Mouse (Mus musculus) gastrocnemius, postnatal 25 days (tissue): Measurements from ENCODE around the gene Plagl2. TPM values are rescaled to one million over a fixed set of nuclear protein-coding genes. Genes with fewer than 3 reads are reported as not detected.

Experiments
- DNase-seq: peaks from one replicate; pipeline ENCODE4 v3.0.0; 2022
- total RNA-seq, 2 experiments: library from RNA; stranded (reverse); gene quantifications; 1 replicate in 1 of 2; 2 replicates in 1 of 2; pipeline ENCODE4 v1.2.3; 2021

The Plagl2 gene
- total RNA-seq, 2 experiments from 2014 or later = 3.2 to 4.0 TPM

- no peak for DNase-seq
Observed at GRCm38 (mm10) chr2:153239021-153239859, 2.0 kb downstream of the Plagl2 start.

GRCm38 (mm10) chr2:153238406-153238805 lies 2.8 kb downstream of the Plagl2 start:
- no peak for DNase-seq

DNA sequence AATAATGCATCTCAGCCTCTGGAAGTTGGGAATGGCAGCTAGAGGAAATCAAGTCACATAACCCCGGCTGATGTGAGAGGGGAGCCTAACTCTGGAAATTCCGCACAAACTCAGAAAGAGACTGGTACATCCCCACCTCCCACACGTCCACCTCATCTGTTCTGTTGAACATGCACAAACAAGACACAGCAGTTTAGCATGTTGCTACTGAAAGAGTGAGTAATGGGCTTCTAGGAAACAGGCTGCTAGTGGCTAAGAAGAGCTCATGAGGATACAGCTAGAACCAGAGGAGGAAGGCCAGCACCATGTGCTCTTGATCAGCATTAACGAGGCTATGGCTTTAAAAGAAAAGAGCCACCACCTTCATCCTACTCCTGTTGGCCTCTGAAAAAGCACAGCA lies 3.3 kb downstream of the Plagl2 start:
- DNase-seq = no peak

- DNase-seq = no peak
Observed at GRCm38 (mm10) chr2:153237193-153237592, 4.0 kb downstream of the Plagl2 start.

DNA sequence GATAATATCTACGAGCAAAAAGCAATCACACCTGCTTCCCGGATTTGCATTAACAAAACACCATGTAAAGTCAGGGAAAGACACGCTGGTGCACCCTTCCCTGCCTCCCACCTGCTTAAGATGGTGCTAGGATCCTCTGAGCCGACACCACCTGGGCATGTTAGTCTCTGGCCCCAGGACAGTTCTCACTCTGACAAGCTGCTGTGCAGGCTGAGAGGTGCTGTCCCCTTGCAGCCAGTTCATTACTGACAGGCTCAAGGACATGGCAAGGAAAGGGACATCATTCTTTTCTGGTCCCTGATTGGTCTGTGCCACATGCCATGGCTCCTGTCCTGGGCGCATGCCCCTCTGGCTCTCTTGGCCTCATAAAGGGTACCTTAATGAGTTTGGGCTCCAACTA lies 12.7 kb downstream of the Plagl2 start:
- no peak for DNase-seq

- no peak for DNase-seq
Observed at GRCm38 (mm10) chr2:153227959-153228358, 13.3 kb downstream of the Plagl2 start.

- DNase-seq = no peak
Observed at GRCm38 (mm10) chr2:153225595-153225953, 15.7 kb downstream of the Plagl2 start.

DNA sequence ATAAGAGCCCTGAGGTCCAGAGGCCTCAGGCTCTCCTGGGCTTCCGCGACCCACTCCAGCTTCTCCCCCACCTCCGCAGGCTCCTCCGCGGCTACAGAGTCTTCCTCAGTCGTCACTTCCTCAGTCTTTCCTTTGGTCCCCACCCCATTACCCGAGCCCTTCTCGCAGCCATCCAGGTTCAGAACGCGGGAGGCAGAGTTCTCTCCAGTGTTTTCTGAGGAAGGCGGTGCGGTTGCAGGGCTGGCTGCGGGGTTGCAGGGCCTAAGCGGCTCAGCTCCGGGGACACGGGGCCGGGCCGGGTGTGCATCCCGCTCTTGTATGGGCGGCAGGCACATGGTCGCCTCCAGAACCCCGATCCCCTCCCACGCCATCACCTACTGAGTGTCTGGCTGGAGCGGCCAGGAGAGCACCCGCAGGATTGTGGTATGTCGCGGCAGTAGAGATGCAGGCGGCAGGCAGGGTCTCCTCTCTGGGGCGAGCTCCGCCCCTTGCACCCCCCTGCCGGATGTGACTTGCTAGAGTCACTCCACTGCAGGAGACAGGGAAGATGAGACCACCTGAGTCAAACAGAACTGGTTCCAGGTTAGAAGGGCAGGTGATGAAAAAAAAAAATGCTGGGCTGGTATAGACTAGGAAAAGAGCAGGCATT lies 16.2 kb downstream of the Plagl2 start, which contains the start of gene Tspyl3:
Gene Tspyl3, minus strand, starts transcription at position 496 of the 649 bp plus-strand sequence.
- peak; percentile 18 for DNase-seq

DNA sequence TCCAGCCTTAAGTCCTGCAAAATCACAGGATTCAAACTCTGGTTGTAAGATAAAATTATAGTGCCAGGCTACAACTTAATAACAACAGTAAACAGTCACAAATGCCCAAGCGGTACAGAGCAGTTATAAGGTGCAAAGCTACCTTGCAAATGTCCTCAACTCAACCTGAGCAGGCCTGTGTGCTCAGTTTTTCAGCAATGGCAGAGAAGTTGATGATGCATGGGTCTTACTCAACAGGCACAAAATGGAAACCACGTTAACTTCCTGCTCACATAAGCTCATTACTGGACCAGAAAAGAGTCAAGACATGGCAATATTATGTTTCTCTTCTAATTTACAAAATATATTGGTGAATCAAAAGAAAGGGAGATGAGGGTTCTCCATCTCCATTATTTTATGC lies 18.7 kb downstream of the Plagl2 start:
- no peak for DNase-seq

DNA sequence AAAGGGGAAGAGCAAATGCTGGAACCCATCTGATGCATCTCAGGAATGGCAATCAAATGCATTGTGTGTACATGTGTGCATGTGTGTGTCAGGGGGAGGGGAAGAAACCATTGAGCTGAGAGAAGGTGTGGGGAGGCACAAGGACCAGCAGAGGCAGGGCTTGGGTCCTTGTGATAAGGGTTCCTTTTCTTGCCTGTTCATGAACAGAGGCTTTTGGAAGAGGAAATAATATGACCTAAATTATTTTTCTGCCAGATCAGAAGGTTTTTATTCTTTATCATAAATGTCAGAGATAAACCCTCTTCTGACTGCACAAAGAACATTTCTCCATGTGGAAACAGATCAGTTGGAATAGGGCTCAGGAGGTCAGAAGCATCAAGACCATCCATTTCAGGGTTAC lies 19.1 kb downstream of the Plagl2 start:
- no peak for DNase-seq

GRCm38 (mm10) chr2:153221620-153222019 lies 19.6 kb downstream of the Plagl2 start:
- no peak for DNase-seq

DNA sequence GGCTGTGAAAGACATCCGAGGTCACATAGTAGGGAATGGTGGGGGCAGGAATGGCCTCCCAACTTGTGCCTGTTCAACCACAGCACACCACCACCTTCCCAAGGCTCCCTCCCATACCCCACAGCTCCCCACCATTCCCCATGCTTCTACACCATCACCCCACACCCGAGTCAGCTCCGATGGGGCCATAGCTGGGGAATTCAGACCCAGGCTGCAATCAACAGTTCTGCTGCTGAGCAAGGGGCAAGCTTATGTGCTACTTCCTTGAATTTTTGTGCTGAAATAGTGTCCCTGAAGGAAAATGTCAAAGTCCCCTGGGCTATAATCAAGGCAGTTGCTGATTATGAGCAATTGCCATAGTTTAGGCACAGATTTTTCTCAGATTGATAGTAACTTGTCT lies 22.7 kb downstream of the Plagl2 start:
- DNase-seq = no peak

- DNase-seq = no peak
Observed at GRCm38 (mm10) chr2:153217826-153218340, 23.3 kb downstream of the Plagl2 start.

- DNase-seq = no peak
Observed at GRCm38 (mm10) chr2:153215421-153215820, 25.8 kb downstream of the Plagl2 start.

DNA sequence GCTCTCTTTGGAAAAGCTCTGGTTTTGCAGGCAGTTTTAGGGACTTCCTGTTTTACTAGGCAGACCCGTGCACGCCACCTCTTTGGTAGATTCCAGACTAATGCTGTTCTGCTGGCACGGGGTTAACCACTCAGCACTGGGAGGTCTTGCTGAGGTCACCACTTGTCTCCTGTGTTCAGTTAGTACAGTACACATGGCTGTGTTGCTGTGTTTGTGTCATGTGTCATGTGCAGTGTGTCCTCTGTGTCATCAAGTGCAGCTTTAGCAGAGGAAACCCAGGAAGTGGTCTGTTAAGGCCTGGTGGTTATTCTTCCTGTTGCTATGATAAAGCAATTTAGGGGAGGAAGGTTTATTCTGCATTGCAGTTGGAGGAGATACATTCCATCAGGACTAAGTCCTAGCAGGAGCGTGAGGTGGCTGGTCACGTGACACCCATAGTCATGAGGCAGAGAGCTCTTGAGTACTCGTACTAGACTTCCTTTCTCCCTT lies 26.4 kb downstream of the Plagl2 start:
- no peak for DNase-seq

DNA sequence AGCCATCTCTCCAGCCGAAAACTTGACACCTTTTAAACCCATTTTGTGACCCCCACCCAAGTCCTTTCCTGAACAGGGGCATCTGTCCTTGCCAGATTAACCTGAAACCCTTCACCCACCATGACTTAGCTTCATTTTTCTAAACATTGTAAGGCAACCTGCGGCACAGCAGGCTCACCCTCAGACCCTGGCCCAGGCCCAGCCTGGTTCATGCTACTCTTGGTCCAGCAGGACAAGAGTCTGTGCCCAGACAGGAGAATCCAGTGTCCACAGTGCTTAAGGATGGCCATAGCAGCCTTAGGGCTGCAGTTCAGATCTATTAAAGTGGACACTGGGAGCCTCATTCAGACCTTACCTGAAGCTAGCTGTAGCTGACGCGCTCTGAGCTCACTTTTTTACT lies 27.9 kb downstream of the Plagl2 start:
- no peak for DNase-seq

DNA sequence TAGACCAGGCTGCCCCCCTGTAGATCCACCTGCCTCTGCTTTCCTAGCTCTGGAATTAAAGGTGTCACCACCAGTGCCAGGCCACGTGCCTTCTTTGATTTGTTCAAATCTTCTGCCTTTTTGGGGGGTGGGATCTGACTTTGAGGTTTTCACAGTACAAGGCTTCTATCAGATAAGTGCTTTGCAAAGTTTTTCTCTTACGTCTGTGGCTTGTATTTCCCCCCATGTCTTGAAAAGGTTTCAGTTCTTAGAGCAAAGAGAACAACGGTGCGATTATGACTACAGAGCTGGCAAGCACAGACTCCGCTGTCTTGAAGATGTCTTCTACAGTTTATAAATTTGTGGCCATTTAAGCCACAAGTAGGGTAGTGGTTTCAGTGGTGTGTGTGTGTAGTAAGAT lies 29.8 kb downstream of the Plagl2 start:
- no peak for DNase-seq

GRCm38 (mm10) chr2:153209286-153209685 lies 31.9 kb downstream of the Plagl2 start:
- no peak for DNase-seq

GRCm38 (mm10) chr2:153208149-153208548 lies 33.1 kb downstream of the Plagl2 start:
- no peak for DNase-seq

DNA sequence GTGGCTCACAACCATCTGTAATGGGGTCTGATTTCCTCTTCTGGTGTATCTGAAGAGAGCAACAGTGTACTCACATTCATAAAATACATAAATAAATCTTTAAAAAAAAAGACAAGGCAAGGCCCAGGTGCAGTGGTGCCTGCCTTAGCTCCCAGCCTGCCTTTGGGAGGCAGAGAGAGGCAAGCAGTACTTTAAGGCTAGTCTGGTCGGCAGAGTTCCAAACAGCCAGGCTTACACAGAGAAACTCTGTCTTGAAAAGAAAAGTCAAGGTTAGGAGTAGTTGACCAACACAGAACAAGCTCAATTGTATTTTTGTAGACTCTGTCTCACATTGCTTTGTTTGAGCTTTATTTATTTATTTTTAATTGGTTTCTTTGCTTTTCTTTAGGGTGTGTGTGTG lies 38.5 kb downstream of the Plagl2 start:
- DNase-seq = no peak

GRCm38 (mm10) chr2:153199114-153199513 lies 42.1 kb downstream of the Plagl2 start:
- DNase-seq = no peak

DNA sequence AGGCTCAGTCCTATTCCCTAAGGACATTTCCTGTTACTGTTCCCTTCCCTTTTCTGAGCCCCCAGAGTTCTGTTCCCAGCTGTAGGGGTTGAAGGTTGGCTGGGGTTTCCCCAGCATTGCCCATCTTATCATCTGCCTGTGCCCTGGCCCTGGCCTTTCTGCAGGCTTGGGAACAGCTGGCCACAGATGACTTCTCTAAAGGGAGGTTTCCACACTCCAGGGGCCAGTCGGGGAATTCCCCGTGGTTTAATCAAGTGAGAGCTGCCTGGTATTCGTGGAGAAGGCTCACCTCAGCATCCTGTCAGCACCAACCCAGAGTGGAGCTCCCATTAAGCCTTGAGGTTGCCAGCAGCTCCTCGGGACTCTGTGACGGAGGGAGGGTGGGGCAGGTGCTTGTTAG lies 42.7 kb downstream of the Plagl2 start:
- no peak for DNase-seq

- no peak for DNase-seq
Observed at GRCm38 (mm10) chr2:153194255-153194654, 47.0 kb downstream of the Plagl2 start.
